Mouse (Mus musculus) T-helper 2 cell (primary cell): ENCODE data around the gene Lrrc20.

Source experiments
- in situ Hi-C: fragments of 300-600 bp; cut with MboI, MseI; formaldehyde crosslinking; loops from one replicate; pipeline ENCODE4 v1.15.1; 2025; ENCODE audit warnings: high pct_unique_total_duplicates

Lrrc20 gene

DNA sequence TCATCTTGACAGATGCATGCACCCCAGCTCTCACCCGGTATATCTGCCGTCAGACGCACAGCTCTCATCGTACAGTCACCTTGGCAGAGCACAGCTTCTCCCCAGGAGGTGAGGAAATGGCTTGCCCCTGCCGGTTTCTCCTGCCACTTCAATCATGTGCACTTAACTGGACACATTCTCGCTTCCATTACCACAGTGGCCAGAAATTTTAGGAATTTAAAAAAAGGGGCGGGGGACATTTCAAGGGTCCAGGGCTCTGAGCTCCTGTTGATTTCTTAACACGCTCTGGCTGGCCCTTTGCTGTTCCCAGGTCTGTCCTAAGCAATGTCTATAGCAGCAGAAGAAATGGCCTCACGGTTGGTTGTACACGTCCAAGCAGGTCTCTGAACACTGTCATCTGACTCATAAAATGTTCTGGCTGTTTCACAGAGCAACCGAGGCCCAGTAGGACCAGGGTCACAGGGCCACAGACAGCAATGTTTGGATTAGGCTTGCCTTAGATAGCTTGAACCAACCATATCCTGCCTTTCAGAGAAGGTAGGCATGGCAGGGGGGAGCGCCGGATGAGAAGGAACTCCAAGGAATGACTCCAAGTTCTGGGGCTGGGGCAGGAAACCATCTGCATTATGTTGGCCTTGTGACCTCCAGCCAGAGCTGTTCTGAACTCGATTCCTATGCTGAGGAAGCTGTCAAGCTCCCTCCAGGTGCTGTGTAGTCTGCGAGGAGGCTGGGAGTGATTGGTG lies 151.8 kb downstream of the Lrrc20 start:
- in situ Hi-C loops = no loop called here

DNA sequence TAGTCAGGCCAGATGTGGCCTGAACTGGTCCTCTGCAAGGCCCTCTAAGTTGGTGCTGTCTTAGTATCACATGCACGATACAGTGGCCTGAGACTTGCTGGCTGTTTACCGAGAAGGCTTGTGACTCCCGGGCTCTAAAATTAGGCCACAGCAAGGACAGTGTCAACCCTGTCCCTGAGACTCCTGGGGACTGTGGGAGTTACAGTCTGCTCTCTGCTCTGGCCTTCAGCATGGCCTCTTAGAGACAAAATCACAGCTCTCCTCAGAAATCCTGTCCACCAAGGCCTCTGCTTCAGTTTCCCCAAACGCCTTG lies 152.3 kb downstream of the Lrrc20 start:
- in situ Hi-C loops = no loop called here
